Mouse (Mus musculus) brain, embryonic 14.5 days (tissue): ENCODE measurements around the gene Gadd45a.

Source experiments
- CTCF ChIP-seq: fragments of 200-500 bp; IDR thresholded peaks from 2 replicates; pipeline ENCODE4 v1.5.1; 2012; ENCODE audit warnings: inconsistent platforms, mild to moderate bottlenecking, moderate library complexity, borderline replicate concordance; ENCODE audit not compliant: insufficient read depth, insufficient read length; ENCODE audit errors: extremely low read depth
- POLR2A ChIP-seq: fragments of 200-500 bp; IDR thresholded peaks from 2 replicates; pipeline ENCODE4 v1.6.1; 2012; ENCODE audit warnings: mild to moderate bottlenecking, inconsistent platforms, borderline replicate concordance; ENCODE audit not compliant: poor library complexity, insufficient read depth, insufficient read length, severe bottlenecking; ENCODE audit errors: extremely low read depth

DNA sequence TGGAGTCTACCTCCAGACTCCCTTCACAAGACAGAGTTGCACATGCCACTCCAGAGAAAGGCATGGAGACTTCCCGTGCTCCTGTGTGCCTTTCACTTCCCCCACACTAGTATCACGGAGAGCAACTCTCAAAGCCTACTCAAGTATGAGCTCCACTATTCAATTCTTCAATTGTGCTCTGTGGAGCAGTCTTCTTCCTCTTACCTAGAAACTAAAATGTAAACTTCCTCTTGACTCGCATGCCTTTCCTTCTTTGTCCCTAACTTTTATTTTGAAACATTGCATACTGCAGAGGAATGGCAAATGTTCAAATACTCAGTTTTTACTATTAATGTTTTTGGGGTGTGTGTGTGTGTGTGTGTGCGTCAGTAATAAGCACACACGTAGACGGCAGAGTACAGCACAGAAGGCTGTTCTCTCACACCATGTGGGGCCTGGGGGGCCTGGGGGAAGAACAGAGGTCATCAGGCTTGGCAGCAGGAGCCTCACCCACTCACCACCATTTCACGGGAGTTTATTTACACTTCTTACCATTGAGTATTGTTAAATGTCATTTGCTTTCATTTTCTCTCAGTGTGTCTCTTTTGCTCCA lies 20.6 kb downstream of the Gadd45a start:
- no peak for TF ChIP-seq CTCF
- no peak for TF ChIP-seq POLR2A
